Mouse (Mus musculus) retina, postnatal 7 days (tissue): ENCODE data around the gene Lamb3.

Source experiments
- DNase-seq: peaks from one replicate; pipeline ENCODE4 v3.0.0-alpha.2; 2012; ENCODE audit warnings: low read depth, low spot score

The Lamb3 gene

DNA sequence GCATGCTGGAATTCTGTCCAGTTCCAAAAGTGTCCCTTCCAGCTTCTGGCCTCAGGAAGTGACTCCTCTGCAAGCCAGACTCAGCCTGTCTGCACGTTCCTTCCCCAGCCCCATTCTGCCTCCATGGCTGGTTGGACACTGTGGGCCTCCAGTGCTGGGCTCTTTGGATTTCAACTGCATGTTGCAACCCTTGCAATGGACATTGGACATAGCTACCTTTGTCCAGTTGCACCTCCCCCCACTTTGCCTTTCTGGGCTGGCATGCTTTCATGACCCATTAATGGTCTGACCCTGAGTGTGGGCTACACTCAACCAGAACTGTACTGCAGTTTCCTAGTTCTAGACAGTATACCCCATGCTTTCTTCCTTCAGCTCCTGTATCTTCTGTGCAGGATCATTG is 104.1 kb downstream of the Lamb3 start:
- no peak for DNase-seq

DNA sequence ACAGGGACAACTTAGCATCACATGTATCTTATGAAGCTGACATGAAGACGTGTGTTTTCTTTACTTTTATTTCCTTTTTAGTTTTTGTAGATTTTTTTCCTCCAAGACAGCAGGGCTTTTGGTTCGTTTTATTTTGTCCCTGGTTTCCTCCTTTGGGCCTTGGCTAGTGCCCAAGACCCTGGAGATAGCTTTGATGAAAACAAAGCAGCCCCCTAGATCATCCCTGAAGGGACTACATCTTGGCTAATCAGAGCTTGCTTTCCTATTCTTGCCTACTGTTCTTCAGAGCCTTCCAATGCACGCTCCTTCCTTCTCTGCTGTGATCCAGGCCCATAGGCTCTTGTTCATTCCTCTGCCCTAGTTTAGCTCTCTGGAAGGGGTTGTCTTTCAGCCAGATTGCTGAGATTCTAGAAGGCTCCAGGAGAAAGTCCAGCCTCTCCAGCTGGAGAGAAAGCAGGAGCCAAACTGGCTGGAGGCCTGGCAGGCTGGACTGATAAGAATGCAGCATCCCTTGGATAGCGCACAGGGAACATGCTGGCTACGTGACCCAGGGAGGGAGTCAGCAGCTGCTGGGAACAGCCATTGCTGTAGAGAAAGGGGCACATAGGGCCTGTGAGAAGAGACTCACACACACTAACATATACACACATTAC is 108.3 kb downstream of the Lamb3 start:
- no peak for DNase-seq

DNA sequence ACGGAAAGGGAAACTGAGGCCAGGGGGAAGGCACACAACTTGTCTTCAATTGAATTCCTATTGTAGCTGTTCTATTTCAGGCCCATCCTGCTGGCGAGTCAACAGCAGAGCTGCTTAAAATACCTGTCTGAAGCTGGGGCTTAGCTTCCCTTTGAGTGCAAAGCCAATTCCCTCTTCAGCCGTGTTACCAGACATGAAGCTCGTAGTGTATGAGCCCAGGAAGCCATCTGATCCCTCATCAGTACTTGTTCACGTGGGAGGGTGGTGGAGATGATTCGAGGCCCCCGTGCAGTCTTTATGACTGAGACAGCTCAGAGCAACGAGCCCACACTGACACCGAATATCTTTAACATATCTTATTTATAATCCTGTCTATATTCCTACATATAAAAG is 108.9 kb downstream of the Lamb3 start:
- DNase-seq = no peak

DNA sequence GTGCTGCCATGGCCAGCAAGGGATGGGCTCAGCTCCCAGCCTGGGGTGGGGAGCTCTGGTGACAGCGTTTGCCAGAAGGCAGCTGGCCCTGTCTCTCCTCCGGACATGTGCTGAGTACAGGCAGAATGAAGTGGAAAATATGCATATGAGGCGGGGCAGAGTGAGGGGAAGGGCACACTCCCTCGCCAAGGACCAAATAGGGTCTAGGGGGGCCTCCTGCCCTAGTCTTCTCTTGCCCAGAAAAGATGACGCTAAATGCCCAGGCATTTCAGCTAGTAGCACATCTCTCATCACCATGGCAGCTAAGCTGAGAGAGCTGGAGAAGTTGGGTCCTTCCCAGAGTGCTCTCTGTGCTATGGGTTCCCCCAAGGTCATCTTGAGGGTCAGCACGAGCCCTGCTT is 109.7 kb downstream of the Lamb3 start:
- no peak for DNase-seq

DNA sequence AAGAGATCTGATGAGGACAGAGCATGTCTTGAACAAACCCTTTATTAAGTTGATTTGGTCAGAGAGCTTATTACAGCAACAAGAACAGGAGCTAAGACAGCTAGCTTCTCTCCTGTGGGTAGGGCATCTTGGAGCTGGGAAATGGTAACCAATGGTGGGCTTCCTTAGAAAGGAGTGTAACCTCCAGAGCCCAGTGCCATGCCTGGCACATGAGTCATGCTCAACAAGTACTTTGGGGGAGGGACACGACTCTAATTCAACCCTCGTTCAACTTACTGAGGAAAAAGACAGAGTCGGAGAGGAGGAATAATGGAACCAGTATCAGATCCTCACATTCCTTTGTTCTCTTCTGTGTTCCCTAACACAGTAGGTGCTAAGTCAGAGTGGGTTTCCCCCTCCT is 112.2 kb downstream of the Lamb3 start:
- DNase-seq = no peak

DNA sequence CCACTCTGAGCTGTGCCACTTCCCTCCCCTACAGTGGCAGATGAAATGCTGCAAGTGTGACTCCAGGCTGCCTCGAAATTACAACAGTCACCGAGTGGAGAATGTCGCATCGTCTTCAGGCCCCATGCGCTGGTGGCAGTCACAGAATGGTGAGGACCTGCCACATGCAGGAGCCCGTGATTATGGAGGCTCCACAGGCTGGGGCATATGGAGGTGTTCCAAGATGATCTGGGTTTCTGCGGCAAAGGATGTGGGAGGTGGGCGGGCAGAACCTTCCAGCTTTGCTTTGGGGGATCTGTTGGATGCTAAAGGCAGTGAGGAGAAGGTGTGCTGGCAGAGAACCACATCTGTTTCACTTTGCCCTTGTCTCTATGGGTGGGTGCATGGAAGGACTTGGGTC is 112.9 kb downstream of the Lamb3 start:
- DNase-seq = no peak

DNA sequence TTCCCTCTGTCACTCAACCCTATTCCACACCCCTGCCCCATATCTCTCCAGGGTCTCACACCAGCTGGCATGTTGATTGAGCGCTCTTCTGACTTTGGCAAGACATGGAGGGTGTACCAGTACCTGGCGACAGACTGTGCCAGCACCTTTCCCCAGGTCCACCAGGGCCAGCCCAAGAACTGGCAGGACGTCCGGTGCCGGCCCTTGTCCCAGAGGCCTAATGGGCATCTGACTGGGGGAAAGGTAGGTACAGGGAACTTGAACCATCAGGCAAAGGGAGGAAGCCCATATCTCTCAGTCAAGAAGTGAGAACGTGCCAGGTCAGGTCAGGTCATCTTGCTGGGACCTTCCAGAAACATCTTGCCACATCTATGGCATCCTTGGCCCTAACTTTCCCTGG is 116.2 kb downstream of the Lamb3 start:
- DNase-seq = no peak

DNA sequence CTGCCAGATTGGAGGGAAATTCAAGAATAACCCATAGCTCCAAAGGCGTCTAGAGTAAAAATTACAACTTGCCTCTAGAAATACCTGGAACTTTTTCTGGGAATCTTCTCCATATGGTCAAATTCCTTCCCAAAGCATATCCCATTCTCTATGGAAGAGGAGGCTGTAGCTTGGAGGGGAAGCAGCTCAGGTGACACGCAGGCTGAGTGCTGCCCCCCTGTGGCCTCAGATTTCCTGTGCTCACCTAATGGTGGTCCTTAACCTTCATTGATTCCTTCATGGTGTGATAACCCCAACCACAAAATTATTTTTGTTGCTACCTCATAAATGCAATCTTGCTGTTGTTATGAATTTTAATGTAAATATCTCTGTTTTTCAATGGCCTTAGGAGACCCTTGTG is 116.7 kb downstream of the Lamb3 start:
- DNase-seq = no peak

DNA sequence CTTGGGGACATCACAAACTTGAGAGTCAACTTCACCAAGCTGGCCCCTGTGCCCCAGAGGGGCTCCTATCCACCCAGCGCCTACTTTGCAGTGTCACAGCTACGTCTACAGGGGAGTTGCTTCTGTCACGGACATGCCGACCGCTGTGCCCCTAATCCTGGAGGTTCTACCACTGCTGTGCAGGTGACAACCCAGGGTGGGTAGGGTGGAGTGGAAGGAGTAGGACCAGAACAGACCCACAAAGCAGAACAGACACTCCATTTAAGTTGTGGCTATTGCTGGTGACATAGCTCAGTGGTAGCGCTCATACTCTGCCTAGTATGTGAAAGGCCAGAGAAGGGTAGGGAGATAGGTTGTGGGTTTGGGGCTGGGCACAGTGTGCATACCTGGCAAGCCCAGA is 118.4 kb downstream of the Lamb3 start:
- no peak for DNase-seq

DNA sequence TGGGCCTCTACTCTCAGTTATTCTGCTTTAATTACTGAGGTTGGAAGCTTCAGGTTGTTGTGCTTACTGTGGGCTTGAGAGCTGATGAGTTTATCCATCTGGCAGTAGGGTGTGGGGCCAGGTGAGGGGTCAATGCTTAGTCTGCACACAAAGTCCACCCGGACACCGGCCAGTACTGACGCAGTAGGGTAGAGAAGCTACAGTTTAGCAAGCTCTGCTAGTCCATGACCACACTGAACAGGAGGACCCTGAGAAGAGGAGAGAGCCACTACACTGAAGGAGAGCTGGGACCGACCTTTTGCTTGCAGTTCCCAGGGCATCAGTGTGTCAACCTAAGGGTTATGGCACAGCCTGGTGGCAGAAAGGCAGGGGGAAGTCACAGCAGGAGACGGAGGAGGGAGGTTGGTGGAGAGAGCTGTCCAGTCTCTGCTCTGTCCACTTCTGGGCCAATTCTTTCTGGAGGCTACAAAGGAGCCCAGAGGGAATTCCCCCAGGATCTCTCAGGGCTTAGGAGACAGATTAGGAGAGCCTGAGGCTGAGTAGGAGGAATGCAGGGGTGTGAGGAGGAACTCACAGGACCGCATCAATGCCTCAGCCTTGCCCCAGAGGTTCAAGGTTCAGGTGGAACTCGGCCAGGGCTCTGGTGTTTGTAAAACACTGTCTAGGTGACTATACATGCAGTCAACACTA is 119.1 kb downstream of the Lamb3 start:
- DNase-seq = no peak

DNA sequence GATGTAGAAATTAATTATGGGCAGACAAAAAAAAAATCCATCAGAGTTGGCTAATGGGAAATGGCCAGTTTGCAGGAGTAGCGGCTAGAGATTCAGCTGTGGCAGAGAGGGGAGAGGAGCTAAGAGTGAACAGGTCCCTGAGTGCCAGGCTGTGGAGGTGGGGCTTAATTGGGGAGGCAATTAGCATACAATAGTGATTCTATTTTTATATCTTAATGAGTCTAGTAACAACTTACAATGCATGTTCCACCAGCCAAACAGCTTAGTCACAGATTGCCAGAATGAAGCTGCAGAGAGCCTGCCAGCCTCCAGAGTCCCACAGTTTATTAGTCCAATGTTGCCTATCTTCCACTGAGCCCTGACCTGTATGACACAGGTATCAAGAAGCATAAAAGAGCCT is 119.7 kb downstream of the Lamb3 start:
- no peak for DNase-seq

DNA sequence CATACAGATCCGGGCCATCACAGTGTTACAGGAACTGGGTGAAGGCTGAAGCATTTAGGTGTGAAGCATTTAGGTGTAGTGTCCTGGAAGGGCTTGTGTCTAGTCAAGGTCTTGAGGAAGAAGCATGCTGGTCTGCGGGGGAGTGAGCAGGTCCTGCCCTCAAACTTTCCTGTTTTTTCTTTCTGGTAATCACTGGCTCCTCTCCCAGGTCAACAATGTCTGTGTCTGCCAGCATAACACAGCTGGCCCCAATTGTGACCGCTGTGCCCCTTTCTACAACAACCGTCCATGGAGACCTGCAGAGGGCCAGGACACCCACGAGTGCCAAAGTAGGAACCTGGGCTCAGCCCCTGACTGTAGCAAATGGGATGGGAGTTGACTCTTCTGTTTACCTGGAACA is 120.2 kb downstream of the Lamb3 start:
- DNase-seq = no peak

DNA sequence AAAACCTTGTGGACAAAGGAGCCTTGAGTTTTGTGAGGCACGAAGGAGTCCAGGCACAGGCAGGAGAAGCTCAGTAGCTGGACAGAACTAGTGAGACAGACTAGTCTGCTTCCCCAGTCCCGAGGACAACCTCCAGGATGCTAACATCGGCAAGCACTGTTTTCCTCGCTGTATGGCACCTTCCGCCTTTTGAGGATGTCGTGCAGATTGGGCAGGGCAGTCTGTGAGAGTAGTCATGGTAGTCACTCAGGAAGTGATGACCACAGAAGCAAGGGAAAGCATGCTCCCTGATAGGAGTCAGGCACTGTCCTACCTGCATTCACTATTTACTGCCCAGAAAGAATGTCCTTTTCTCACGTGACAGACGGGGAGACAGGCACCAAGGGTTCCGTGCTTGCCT is 122.1 kb downstream of the Lamb3 start:
- no peak for DNase-seq

DNA sequence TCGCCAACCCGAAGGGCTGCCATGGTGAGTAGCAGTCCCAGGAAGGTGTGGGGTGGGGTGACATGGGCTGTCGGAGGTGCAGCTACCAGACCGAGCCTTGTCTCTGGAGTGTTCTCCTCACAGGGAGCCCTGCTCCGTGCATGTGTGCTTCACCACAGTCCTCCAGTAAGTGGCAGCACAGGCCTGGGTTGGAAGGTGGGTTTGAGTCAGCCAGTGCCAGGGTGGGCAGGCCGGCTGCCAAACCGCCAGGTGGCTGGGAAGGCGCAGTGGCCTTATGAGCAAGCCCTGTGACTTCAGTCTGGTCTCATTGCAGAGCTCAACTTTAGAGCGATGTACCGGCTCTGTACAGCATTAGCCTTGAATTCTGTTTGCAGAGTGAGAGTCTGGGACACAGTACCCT is 122.7 kb downstream of the Lamb3 start:
- DNase-seq = peak; percentile 64

DNA sequence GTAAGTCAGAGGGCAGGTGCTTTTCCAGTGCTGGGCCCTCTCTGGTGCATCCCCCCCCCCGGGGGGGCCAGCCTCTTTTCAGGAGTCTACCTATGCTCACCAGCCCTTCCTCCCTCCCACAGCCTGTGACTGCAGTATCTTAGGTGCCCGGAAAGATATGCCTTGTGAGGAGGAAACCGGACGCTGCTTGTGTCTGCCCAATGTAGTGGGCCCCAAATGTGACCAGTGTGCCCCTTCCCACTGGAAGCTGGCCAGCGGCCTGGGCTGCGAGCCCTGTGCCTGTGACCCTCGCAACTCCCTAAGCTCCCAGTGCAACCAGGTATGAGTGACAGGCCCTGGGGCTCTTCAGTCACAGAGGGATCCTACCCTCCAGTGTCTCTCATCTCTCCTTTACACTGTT is 123.1 kb downstream of the Lamb3 start:
- no peak for DNase-seq

DNA sequence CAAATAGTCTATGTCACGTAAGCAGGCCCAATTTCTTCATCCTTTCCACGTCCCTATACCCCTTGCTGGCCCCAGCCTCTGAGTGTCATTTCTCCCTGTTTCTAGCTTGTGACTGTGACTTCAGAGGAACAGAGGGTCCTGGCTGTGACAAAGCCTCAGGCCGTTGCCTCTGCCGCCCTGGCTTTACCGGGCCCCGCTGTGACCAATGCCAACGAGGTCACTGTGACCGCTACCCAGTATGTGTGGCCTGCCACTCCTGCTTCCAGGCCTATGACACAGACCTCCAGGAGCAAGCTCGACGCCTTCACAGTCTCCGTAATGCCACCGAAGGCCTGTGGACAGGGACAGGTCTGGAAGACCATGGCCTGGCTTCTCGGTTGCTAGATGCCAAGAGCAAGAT is 124.5 kb downstream of the Lamb3 start:
- DNase-seq = no peak

DNA sequence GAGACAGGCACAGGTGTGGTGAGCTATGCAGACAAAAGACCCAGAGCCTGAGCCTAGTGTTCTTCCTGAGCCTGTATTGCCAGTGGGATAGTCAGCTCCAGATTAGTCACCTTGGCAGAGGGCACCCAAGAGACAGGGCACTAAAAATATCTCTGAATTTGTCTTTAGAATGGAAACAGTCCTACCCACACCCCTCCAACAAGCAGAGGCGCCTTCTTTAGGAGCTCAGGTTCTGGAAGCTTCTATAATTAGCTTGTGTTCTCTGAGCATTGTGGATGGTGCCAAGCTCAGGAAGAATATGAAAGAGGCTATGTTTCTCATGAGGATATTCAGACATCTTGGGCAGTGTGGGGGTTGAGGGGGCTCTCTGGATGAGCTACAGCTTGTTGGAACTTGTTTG is 125.2 kb downstream of the Lamb3 start:
- DNase-seq = no peak

DNA sequence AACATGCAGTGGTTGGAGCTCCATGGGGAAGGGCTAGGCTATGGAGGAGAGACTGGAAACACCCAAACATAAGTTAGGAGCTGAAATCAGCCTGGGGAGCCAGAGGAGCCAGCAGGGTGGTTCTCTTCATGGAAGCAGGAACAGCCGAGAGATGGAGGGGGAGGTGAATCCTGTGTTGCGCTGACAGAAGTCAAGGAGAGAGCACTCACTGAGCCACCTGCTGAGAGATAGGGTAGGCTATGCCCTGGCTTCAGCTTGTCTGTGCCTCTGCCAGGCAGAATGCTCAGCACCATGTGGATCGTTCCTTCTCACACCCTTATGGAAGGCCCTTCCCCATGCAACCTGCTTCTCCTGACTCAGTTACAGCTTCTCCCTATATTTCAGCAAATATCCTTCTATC is 126.3 kb downstream of the Lamb3 start:
- DNase-seq = no peak

DNA sequence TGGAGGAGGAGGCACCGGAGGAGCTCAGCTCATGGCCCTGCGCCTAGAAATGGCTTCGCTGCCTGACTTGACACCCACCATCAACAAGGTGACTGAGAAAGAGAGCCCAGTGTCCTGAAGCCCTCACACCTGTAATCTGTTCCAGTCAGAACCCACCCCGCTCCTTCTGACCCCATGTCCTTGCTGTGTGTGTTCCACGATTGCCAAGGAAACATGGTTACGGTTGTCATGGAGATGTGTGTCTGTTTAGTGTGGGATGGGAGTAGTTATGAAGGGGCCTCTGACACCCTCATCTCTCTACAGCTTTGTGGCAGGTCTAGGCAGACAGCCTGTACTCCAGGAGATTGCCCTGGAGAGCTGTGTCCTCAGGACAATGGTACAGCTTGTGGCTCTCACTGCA is 127.0 kb downstream of the Lamb3 start:
- no peak for DNase-seq

DNA sequence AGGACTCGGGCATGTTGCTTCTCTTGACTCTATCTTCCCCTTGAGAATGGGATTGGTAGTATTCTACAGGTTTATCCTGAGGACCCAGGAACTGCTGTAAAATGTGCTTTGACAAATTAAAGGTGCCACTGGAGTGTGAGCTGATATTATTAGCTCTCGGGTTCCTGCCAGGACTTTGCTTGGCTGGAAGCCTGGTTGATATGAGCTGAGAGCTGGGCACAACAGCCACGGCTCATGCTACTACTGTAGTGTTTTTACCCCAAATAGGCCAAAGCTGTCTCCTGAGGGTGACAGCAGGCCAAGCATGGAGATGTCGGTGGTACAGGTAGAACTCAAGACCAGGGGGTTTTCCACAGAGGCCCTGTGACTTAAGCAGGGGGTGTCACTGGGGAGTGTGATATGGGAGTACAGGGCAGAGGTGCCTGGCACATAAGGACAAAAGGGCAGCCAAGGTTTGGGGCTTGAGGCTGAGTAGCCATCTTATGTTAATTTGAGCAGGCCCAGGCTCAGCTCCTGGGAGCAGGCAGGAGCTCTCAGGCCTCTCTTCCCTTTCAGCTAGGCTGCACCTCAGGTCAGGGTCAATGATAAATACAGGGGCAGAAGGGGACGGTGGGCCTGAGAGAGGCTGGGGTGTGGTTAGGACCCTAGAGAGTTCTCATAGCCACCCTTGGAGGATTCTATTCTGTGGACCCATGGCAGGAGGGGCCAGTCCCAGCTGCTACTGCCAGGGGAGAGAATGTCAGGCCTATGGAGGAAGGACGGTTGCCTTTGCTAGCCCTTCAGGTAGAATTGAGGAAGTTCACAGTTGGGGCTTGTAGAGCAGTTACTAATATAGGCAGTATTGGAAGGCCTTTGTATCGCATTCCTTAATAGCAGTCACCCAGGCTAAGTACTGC is 128.9 kb downstream of the Lamb3 start:
- no peak for DNase-seq

DNA sequence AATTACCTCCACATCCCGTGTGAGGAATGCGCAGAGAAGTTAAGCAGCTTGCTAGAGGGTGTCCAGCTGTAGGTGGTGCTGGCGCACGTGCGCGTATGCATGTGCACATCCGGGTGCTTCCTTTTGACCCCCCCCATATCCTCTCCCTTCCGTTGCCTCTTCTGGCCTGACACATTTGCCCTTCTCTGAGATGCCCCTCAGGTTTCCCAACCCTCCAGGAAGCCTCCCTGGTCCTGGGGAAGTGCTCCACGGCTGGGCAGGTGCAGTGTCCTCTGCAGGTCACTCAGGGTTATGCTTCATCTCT is 129.5 kb downstream of the Lamb3 start:
- no peak for DNase-seq

DNA sequence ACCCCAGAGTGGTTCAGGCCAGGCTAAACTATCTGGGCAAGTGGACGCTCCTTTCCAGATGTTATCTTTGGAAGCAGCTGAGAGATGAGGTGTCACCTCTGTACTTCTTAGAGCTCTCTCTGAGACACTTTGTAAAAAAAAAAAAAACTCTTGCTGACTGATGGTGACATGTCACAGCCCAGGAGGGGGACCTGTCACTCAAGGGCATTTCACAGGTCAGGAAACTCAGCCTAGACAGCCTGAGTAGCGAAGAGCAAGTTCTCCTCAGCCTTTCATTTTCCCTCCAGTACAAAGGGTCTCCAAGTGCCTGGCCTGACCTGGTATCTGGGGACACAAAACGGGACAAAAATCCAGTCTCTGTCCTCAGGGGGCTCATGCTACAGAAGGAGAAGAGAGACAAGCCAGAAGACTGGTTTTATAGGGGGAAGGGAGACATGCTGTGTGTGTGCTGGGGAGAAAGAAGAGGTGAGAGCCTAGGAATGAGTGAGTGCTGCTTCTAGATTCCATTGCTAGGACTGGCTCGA is 130.3 kb downstream of the Lamb3 start:
- DNase-seq = no peak
